Mouse (Mus musculus) adrenal gland, adult (tissue): ENCODE measurements at regions not wholly inside any gene's neighbourhood (a gene's known extent, or its start where the extent isn't known, plus 50 kb on each side); places are given as distances from the start of the nearest gene placed in this dataset.

Source experiments
- DNase-seq, 2 experiments: peaks; one replicate each; pipeline ENCODE4 v3.0.0; 2022 to 2023; ENCODE audit warnings: low spot score in 1 of 2; ENCODE audit not compliant: inconsistent age in 2 of 2

- no peak for DNase-seq
These were observed 143.4 kb upstream of the Noct start for GRCm38 (mm10) chr3:51080855-51081254.

DNA sequence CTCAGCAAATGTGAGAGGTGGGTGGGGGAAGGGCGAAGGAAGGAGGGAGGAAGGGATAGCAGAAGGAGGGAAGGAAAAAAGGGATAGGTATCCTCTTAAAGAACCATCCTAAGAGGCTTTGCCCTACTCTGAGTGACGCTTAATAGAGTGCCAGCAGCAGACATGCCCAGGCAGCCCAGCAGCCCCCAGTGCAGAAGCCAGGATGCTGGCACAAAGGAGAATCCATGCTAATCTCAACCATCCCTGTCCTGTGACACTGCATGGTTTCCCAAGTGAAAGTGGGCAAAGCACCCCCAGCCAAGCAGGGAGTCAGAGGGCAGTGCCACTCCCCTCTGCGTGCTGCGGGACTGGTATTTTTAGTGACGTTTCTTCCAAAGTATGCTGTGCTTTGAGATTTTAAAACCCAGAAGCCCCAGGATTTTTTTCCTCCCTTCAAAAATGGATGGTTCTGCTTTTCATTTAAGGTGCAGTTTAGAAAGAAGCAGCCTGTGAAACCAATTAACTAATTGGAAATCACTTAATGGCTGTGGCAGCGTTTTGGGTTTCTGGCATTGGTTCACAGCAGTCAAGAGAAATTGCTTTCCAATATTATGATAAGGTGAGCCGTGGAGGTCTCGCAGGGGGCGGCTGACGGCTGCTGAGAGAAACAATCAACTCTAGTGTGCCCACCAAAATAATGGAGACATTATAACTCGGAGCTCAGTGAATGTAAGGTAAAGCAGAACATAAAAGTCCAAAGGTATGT is 141.2 kb upstream of the Noct start:
- DNase-seq, result no peak

GRCm38 (mm10) chr3:51083583-51083982 is 140.7 kb upstream of the Noct start:
- no peak for DNase-seq

- peak; percentile 55 to 84 for DNase-seq
These were observed 137.8 kb upstream of the Noct start for GRCm38 (mm10) chr3:51086441-51086849.

DNA sequence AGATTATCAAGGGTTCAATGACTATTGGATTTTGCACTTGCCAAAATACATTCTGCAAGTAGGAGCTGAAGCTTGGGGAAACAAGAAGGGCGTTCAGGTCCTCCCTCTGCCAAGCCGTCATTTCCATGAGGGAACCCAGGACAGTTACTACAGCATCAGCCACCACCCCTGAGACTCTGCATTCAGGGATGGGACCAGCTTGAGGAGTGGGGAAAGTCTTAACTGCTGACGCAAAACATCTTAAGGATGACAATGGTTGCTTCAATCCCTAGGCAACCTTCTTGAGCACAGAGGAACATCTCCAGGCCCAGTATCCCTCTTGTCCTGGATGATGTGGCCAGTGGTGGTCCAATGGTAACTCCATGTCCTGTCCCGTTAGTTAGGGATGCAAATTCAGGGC is 137.2 kb upstream of the Noct start:
- DNase-seq, result no peak

GRCm38 (mm10) chr3:51089036-51089669 is 135.1 kb upstream of the Noct start:
- DNase-seq, result no peak

DNA sequence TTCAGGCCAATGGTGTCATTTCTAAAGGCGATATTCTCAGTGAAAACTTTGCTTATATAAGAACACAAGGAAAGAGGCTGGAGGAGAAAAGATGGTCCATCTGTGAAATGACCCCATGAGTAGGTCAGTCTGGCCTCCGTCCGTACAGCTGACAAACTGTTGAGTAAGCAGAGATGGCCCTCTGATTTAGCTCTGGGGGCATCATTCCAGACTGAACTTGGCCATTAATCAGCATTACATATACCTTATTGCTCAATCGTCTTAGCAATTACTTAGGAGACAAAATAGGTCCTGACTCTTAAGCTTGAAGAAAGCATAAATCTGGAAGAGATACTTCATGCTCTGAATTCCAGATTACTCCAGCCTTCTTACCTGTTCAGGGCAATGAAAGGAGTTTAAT is 132.8 kb upstream of the Noct start:
- DNase-seq, result peak in 1 of 2 experiments; percentile 72

GRCm38 (mm10) chr3:51092079-51093028 is 131.9 kb upstream of the Noct start:
- peak in 1 of 2 experiments; percentile 54 for DNase-seq

DNA sequence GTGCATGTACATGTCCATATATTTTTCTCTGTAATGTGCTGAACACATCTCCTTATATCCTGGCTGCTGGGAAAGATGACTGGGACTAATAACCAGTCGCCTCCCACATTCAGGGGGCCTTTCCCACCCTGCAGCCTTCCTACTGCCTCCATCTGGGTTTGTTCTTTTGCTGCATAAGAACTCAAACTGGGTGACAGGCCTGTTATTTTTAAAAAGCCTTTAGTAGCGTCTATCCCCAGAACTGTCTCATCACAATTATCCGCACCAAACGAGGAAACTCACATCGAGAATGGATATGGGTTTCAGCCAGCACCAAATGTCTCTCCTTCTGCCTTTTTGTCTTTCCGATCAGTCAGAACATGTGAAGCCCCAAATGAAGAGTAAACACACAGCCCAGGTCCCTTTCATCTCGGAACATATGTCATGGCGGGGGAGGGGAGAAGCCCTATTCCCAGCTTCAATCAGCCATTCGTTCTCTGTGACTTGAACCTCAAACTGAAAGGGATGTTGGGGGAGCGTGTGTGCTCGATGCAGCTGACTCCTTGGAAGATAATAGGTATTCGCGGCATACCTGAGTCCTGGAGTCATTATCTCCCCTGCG is 128.3 kb upstream of the Noct start:
- no peak for DNase-seq

DNA sequence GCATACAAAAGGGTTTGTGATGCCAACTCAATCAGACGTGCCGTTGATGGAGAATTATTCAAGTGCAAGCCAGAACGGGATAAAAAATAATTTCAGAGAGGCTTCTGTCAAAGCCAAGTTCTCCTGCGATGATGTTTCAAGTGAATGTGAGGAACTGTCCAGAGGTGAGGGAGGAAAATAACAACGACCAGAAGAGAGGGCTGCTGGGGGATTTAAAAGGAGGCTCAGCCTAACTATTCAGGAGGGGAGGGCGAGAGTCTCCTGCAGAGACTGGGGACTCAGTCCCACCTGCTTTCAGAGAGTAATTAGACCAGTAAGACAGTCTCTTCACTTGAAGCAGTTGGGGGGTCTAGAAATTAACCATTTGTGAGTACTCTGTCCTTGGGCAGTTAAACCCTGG is 127.7 kb upstream of the Noct start:
- no peak for DNase-seq

DNA sequence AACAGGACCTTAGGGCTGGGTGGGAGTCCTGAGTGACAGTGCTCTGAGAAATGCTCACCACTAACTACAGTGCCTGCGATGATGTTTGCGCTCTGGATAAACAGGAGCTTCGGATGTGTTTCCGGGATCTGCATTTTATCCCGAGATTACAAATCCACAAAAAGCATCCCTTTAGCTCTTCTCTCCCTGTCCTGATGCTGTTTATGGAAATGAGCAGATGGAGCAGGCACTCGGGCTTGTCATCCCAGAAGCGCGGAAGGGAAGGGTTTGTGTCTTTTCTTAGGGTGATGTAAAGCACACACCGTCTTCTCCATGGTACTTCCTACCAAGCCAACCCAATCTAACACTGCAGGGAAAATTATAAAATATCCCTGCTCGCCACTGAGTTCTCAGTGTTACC is 126.9 kb upstream of the Noct start:
- DNase-seq, result no peak

- DNase-seq, result no peak
These were observed 124.3 kb upstream of the Noct start for GRCm38 (mm10) chr3:51099966-51100365.

DNA sequence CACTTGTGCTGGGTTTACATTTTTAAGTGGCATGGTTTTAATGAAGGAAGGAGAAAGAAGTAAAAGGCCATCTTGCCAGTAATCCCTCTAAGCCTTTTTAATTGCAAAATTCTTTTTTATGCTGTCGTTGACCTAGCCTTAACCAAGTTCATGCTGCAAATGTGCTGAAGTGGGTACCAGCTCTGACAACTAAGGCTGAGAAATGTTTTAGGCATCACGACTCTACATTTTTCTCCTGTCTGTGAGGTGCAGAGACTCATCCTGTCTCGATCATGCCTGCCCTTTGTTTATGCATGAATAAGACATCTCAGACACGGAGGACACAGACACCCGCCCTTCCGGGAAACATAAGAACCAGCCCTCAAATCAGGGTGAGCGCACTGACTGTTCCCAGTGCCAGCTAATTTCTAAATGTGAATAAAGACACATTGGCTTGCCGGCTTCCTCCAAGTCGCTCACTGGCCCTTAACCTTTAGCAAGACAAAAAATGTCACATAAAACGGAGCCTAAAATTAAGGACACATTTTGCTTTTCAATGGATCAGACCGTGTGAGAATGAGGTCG is 115.5 kb upstream of the Noct start:
- no peak for DNase-seq

GRCm38 (mm10) chr3:51111241-51111640 is 113.0 kb upstream of the Noct start:
- no peak for DNase-seq

DNA sequence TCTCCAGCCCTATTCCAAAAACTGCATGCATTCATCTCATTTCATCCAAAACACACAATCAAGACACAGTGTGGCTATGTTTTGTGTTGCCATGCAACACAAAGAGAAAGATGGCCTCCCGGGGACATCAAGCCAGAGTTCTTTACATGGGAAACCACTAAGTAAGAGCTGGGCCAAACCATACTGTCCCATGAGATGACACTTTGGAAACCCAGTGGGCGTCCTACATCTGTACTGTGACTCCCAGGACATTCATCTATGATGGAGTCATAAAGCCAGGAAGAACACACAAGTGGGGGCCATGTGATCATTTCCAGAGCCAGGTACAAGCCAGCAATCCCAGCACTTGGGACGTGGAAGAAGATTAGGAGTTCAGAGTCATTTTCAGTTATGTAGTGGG is 111.9 kb upstream of the Noct start:
- no peak for DNase-seq

DNA sequence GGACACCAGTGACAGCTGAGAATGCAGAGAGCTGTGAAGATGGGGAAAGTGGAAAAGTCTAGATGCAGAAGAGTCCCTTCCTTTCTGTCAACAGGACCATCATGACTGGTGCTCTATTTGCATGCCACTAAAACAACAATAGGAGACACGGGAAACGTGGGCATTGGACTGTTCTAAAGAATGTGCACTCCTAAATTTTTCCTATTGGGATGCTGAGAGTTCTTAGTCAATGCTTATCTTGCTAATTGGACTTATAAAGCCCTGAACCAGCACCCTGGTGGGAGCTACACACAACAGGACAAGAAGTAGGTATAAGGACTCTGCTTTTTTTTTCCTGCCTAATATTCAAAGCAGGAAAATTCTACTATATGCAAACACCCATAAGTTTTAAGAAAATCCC is 108.3 kb upstream of the Noct start:
- DNase-seq, result no peak

- peak in 1 of 2 experiments; percentile 45 for DNase-seq
These were observed 105.5 kb upstream of the Noct start for GRCm38 (mm10) chr3:51118706-51119105.

DNA sequence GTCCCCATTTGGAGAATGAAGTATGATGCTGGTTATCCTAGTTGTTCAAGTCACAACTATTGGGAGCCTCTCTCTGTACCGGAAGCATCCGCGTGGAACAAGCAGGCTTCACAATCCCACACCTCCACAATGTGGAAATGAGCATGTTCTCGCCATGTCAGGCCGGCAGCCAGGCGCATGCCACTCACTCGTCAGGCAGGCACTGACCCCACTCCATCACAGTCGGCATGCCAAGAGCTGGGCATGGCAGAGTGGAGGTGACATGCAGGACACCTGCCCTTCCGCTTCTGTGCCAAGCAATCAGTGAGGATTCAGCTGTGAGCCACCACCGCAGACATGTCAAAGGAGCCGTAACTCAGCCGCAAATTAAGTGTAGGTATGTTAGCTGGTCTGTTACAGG is 103.7 kb upstream of the Noct start:
- DNase-seq, result no peak

- peak; percentile 53 to 92 for DNase-seq
These were observed 102.3 kb upstream of the Noct start for GRCm38 (mm10) chr3:51121703-51122540.

DNA sequence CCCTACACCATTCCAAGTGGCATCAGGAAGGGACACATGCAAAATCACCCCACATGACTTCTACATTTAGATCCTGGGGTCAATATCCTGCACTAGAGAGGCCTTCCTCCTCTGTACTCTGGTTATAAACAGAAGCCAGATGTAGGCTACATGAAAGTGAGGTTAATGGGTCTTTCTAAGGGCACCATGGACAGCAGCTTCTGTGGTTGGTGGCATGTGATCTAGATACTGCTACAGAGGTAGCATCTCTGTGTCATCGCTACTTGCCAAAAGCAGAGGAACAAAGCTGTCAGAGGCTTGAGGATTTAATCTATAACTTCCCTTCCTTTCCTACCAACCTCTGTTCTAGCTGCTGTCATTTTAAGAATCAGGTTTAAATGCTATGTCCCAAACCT is 101.7 kb upstream of the Noct start:
- no peak for DNase-seq
